Mouse (Mus musculus) kidney, postnatal 0 days (tissue): ENCODE data around the gene Plk5. TPM values are rescaled to one million over a fixed set of nuclear protein-coding genes. Genes with fewer than 3 reads are reported as not detected.
A peak's percentile ranks its signal among the peaks of the same experiment; 100 is the strongest.

Experiments
- ATAC-seq: fragments of 200-750 bp; cut with Nextera tagmentation; replicated peaks from 2 replicates; pipeline ENCODE4 v1.8.0; 2017; ENCODE audit warnings: low read depth, moderate number of reproducible peaks, moderate TSS enrichment, moderate library complexity; ENCODE audit not compliant: low FRiP score
- DNase-seq: peaks from one replicate; pipeline ENCODE4 v3.0.0-alpha.2; 2016; ENCODE audit warnings: low spot score
- H3K27ac ChIP-seq: fragments of 300-500 bp; sonication (generic); 2 replicates; pipeline ENCODE4 v1.5.1; 2014; ENCODE audit warnings: mild to moderate bottlenecking
- H3K27me3 ChIP-seq: fragments of 300-500 bp; sonication (generic); 2 replicates; pipeline ENCODE4 v1.6.1; 2014; ENCODE audit warnings: low read length, mixed read lengths; ENCODE audit not compliant: insufficient read depth
- H3K36me3 ChIP-seq: fragments of 300-500 bp; sonication (generic); 2 replicates; pipeline ENCODE4 v1.6.1; 2014; ENCODE audit warnings: low read length, mixed read lengths; ENCODE audit not compliant: insufficient read depth
- H3K4me1 ChIP-seq: fragments of 300-500 bp; sonication (generic); replicated peaks from 2 replicates; pipeline ENCODE4 v1.6.1; 2014; ENCODE audit warnings: antibody characterized with exemption, low read length, mixed read lengths; ENCODE audit not compliant: insufficient read depth
- H3K4me2 ChIP-seq: fragments of 300-500 bp; sonication (generic); 2 replicates; pipeline ENCODE4 v1.6.1; 2014; ENCODE audit warnings: mild to moderate bottlenecking, low read length, moderate library complexity, mixed read lengths
- H3K4me3 ChIP-seq: fragments of 300-500 bp; sonication (generic); replicated peaks from 2 replicates; pipeline ENCODE4 v1.5.1; 2014; ENCODE audit warnings: low read depth, low read length
- H3K9ac ChIP-seq: fragments of 300-500 bp; sonication (generic); 2 replicates; pipeline ENCODE4 v1.6.1; 2014; ENCODE audit warnings: low read depth, low read length
- H3K9me3 ChIP-seq: fragments of 300-500 bp; sonication (generic); replicated peaks from 2 replicates; pipeline ENCODE4 v1.6.1; 2016; ENCODE audit warnings: low read length, inconsistent platforms, mixed read lengths
- CTCF ChIP-seq: IDR thresholded peaks from 2 replicates; pipeline ENCODE4 v1.5.1; 2016; ENCODE audit warnings: antibody characterized with exemption, low read depth, mild to moderate bottlenecking, moderate library complexity
- WGBS: fragments of 180-500 bp; shearing (Covaris S2); extraction: QIAGEN DNeasy Blood & Tissue Kit; methylation state at CpG from one replicate; pipeline ENCODE4 v1.1.7; 2014; 5-methylcytosine and 5-hydroxymethylcytosine counted together
- polyA plus RNA-seq: library from polyadenylated mRNA; unstranded; fragments of >200 nt; fragmentation: Nextera tagmentation; extraction: Ambion mirVana; gene quantifications from 2 replicates; pipeline ENCODE4 v1.2.1, GENCODE M21; 2015

Gene Plk5
- polyA plus RNA-seq, 1 experiment from 2014 or later = 0.51 TPM

- DNase-seq = no peak
- Histone ChIP-seq H3K4me3 (no peak overlapping the region), H3K27me3 (no peaks in the 10 kb centered on the region), H3K9ac (no peak overlapping the region), H3K4me2 (no peak overlapping the region), H3K4me1 (no peaks in the 10 kb centered on the region), H3K9me3 (no peaks in the 10 kb centered on the region), H3K27ac (no peak overlapping the region), H3K36me3 (no peaks in the 10 kb centered on the region)
- 74% methylated on average over 21 of the region's 21 CpGs for WGBS
- TF ChIP-seq CTCF = peak; percentile 16; the same call in 1 of the 2 replicates
- ATAC-seq = no peak
Measured at GRCm38 (mm10) chr10:80369995-80370747, 13.9 kb downstream of the Plk5 start.

GRCm38 (mm10) chr10:80371411-80371966, 15.2 kb downstream of the Plk5 start:
- H3K27ac ChIP-seq = 0 out of 2 replicates have a peak overlapping the region, but pooled peaks have one; percentile 8
- H3K9ac ChIP-seq = 0 out of 2 replicates have a peak overlapping the region, but pooled peaks have one; percentile 24
- ATAC-seq (peak; percentile 74; the same call in 1 of the 2 replicates), DNase-seq (peak; percentile 78)
- H3K9me3 ChIP-seq = no peaks in the 10 kb centered on the region
- H3K4me2 ChIP-seq = peak overlapping the region; percentile 34
- no peak for TF ChIP-seq CTCF
- H3K27me3 ChIP-seq = no peaks in the 10 kb centered on the region
- 4% methylated on average over 12 of the region's 12 CpGs for WGBS
- H3K4me3 ChIP-seq = peak overlapping the region; percentile 14; the same call in 1 of the 2 replicates
- no peaks in the 10 kb centered on the region for H3K4me1 ChIP-seq
- H3K36me3 ChIP-seq = no peaks in the 10 kb centered on the region

DNA sequence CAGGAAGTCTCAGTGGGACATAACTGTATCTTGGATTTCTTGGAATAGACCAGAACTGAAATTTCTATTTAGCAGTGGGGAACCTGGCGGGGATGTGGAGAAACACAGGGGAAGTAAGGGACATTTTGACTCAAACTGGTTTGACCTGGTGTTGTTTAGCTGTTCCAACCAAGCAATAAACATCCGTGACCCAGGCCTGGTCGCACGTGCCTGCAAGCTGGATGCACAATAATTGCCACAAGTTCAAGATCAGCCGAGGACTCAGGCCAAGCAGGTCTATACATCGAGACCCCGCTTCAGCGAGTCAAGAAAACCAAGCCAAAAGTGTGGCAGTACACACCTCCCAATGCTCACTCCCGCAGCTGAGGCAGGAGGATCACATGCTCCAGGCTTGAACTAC, 15.7 kb downstream of the Plk5 start:
- ATAC-seq (no peak), DNase-seq (no peak)
- no peaks in the 10 kb centered on the region for H3K36me3 ChIP-seq
- WGBS = 43% methylated on average over 9 of the region's 9 CpGs
- no peak overlapping the region for H3K9ac ChIP-seq
- 0 out of 2 replicates have a peak overlapping the region, but pooled peaks have one; percentile 8 for H3K27ac ChIP-seq
- peak overlapping the region; percentile 34 for H3K4me2 ChIP-seq
- no peak for TF ChIP-seq CTCF
- no peaks in the 10 kb centered on the region for H3K27me3 ChIP-seq
- H3K4me3 ChIP-seq = no peak overlapping the region
- no peaks in the 10 kb centered on the region for H3K4me1 ChIP-seq
- H3K9me3 ChIP-seq = no peaks in the 10 kb centered on the region

DNA sequence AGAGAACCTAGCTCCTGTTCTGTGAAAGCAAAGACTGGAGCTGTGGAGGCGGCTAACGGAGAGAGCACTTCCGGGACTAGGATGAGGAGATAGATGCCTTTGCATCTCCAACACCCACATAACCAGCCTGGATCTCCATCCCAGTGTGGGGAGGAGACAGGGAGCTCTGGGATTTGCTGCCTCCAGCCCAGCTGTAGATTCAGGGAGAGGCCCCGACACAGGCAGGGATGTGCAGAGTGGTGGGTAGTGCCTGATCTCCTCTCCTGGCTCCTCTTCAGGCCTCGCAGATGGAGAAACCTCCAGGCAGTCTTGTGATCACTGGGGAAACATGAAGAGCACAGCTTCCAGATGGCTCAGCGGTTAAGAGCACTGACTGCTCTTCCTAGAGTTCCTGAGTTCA, 16.4 kb downstream of the Plk5 start:
- TF ChIP-seq CTCF = no peak
- no peak for DNase-seq
- H3K36me3 ChIP-seq = no peaks in the 10 kb centered on the region
- H3K27ac ChIP-seq = no peak overlapping the region
- no peak for ATAC-seq
- H3K4me3 ChIP-seq = no peak overlapping the region
- H3K4me2 ChIP-seq = no peak overlapping the region
- H3K4me1 ChIP-seq = no peaks in the 10 kb centered on the region
- H3K9me3 ChIP-seq = no peaks in the 10 kb centered on the region
- no peaks in the 10 kb centered on the region for H3K27me3 ChIP-seq
- 84% methylated on average over 6 of the region's 6 CpGs for WGBS
- no peak overlapping the region for H3K9ac ChIP-seq

- Histone ChIP-seq H3K27ac (no peak overlapping the region), H3K9me3 (no peaks in the 10 kb centered on the region), H3K4me3 (no peak overlapping the region), H3K9ac (no peak overlapping the region), H3K27me3 (no peaks in the 10 kb centered on the region), H3K36me3 (no peaks in the 10 kb centered on the region), H3K4me2 (no peak overlapping the region), H3K4me1 (no peaks in the 10 kb centered on the region)
- ATAC-seq = peak; percentile 44; the same call in 1 of the 2 replicates
- WGBS = 28% methylated on average over 6 of the region's 6 CpGs
- DNase-seq = peak; percentile 72
- peak; percentile 70 for TF ChIP-seq CTCF
Measured at GRCm38 (mm10) chr10:80374063-80374462, 17.8 kb downstream of the Plk5 start.

- peaks cover 4% of the 10 kb centered on the region for H3K36me3 ChIP-seq
- no peaks in the 10 kb centered on the region for H3K9me3 ChIP-seq
- peak; percentile 97 for TF ChIP-seq CTCF
- H3K4me3 ChIP-seq = no peak overlapping the region
- ATAC-seq (0 out of 2 replicates have a peak, but pooled peaks have one; percentile 16), DNase-seq (peak; percentile 96)
- no peak overlapping the region for H3K9ac ChIP-seq
- WGBS = 2% methylated on average over 7 of the region's 7 CpGs
- no peaks in the 10 kb centered on the region for H3K27me3 ChIP-seq
- H3K4me2 ChIP-seq = no peak overlapping the region
- H3K27ac ChIP-seq = no peak overlapping the region
- H3K4me1 ChIP-seq = no peaks in the 10 kb centered on the region
Measured at GRCm38 (mm10) chr10:80376160-80376559, 19.9 kb downstream of the Plk5 start.
